Mouse (Mus musculus): ENCODE measurements around the gene Eps8l1.
"Not testable (repeated sequence)": the region's sequence is repeated elsewhere in the genome, so short reads cannot be mapped to it uniquely, and the experiment has no call there.

DNA sequence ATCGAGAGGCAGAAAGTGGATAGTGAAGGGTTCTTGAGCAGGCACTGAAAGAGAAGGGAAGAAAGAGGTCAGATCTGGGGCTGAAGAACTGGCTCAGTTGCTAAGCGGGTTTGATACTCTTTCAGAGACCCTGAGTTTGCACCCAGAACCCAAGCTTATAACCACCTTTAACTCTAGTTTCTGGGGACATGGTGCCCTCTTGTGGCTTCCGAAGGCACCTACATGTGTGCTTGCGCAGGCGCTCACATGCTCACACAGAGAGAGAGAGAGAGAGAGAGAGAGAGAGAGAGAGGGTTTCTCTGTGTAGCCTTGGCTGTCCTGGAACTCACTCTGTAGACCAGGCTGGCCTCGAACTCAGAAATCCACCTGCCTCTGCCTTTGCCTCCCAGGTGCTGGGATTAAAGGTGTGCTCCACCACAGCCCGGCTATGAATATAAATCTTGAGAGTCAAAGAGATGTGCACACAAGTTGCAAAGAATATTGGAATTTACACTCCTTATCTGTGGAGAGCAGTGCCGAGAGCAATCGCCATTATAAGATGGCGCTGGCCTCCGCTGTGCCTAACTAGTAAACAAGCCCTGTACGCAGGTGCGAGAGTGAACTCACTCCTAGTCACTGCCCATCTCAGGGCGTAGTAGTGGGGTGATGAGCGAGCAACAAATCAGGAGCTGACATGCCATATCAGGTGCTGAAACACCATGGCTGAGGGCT lies 63.9 kb downstream of the Eps8l1 start, which contains the start of gene Tnni3:
- TF ChIP-seq CTCF (IDR thresholded peaks at IDR 0.05; ENCODE audit: low read depth, low read length) = peak; percentile 62
- not testable (repeated sequence) for TF ChIP-seq POLR2A (IDR thresholded peaks at IDR 0.05; ENCODE audit: insufficient read depth, low read length)
